Mouse (Mus musculus) forebrain, embryonic 15.5 days (tissue): Measurements from ENCODE around the gene Rpl9-ps1. TPM values are rescaled to one million over a fixed set of nuclear protein-coding genes. Genes with fewer than 3 reads are reported as not detected.

Experiments
- ATAC-seq: fragments of 200-750 bp; cut with Nextera tagmentation; replicated peaks from 2 replicates; pipeline ENCODE4 v1.8.0; 2017; ENCODE audit warnings: mild to moderate bottlenecking, moderate TSS enrichment, moderate library complexity
- H3K27ac ChIP-seq: fragments of 300-500 bp; sonication (generic); replicated peaks from 2 replicates; pipeline ENCODE4 v1.5.1; 2015; ENCODE audit warnings: mild to moderate bottlenecking, inconsistent platforms
- H3K27me3 ChIP-seq: fragments of 300-500 bp; sonication (generic); 2 replicates; pipeline ENCODE4 v1.6.1; 2015; ENCODE audit warnings: inconsistent platforms
- H3K36me3 ChIP-seq: fragments of 300-500 bp; sonication (generic); 2 replicates; pipeline ENCODE4 v1.6.1; 2015; ENCODE audit warnings: mild to moderate bottlenecking, inconsistent platforms
- H3K4me1 ChIP-seq: fragments of 300-500 bp; sonication (generic); 2 replicates; pipeline ENCODE4 v1.6.1; 2015; ENCODE audit warnings: inconsistent platforms
- H3K4me2 ChIP-seq: fragments of 300-500 bp; sonication (generic); replicated peaks from 2 replicates; pipeline ENCODE4 v1.6.1; 2015; ENCODE audit warnings: mild to moderate bottlenecking, inconsistent platforms
- H3K4me3 ChIP-seq: fragments of 300-500 bp; sonication (generic); 2 replicates; pipeline ENCODE4 v1.5.1; 2015; ENCODE audit warnings: mild to moderate bottlenecking, inconsistent platforms
- H3K9ac ChIP-seq: fragments of 300-500 bp; sonication (generic); replicated peaks from 2 replicates; pipeline ENCODE4 v1.6.1; 2015; ENCODE audit warnings: mild to moderate bottlenecking, inconsistent platforms
- H3K9me3 ChIP-seq: fragments of 300-500 bp; sonication (generic); 2 replicates; pipeline ENCODE4 v1.6.1; 2016; ENCODE audit warnings: inconsistent platforms
- WGBS: fragments of 180-500 bp; shearing (Covaris S2); methylation state at CpG from one replicate; pipeline ENCODE4 v1.1.7; 2015; ENCODE audit warnings: mixed read lengths; 5-methylcytosine and 5-hydroxymethylcytosine counted together
- polyA plus RNA-seq: library from polyadenylated mRNA; unstranded; fragments of >200 nt; fragmentation: Nextera tagmentation; extraction: Ambion mirVana; gene quantifications from 2 replicates; pipeline ENCODE4 v1.2.1, GENCODE M21; 2015

Gene Rpl9-ps1
- polyA plus RNA-seq, 1 experiment from 2014 or later, result not detected

DNA sequence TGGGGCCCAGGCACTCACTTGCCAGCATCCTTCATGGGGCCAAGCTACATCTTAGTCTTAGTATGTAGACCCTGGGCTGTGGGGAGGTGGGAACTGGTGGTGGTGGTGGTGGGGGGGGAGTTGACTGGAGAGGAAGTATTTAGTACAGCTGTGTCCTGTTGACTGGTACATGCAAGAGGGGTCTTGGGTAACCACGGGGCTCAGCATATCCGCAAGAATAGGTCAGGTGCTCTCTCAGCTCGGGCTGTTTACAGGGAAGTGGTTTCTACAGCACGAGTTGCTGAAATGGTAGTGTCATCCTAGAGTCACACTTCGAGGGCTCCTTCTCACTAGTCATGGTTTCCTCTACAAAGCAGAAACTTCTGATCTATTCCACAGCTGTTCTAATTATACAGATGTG is 5.3 kb downstream of the Rpl9-ps1 start:
- Histone ChIP-seq H3K4me1 (no peaks in the 10 kb centered on the region), H3K27ac (no peak overlapping the region), H3K9ac (no peak overlapping the region), H3K4me2 (no peak overlapping the region), H3K4me3 (no peak overlapping the region), H3K27me3 (no peaks in the 10 kb centered on the region), H3K36me3 (no peaks in the 10 kb centered on the region), H3K9me3 (no peaks in the 10 kb centered on the region)
- ATAC-seq, result no peak
- WGBS, result 92% methylated on average over 5 of the region's 5 CpGs

DNA sequence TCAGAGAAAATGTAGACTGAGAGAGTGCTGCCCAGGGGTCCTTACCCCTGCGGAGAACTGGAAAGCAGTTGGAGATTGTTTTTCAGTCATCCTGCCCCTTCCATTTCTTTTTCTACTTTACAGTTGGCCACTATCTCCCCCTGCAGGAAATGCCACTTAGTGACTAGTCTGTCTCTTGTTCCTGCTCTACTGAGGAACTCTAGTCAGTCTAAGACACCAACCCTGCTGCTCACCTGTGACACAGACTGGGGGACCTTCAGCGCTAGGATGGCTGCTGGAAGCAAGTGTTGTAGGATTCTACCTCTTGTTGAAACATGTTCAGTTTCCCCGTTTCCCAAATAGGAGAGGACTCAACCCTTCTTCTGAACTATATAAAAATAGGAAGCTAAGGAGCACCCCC is 5.9 kb downstream of the Rpl9-ps1 start:
- Histone ChIP-seq H3K9ac (no peak overlapping the region), H3K4me1 (no peaks in the 10 kb centered on the region), H3K36me3 (no peaks in the 10 kb centered on the region), H3K4me3 (no peak overlapping the region), H3K27me3 (no peaks in the 10 kb centered on the region), H3K9me3 (no peaks in the 10 kb centered on the region), H3K27ac (no peak overlapping the region), H3K4me2 (no peak overlapping the region)
- ATAC-seq, result no peak
- WGBS, result 69% methylated on average over 3 of the region's 3 CpGs

DNA sequence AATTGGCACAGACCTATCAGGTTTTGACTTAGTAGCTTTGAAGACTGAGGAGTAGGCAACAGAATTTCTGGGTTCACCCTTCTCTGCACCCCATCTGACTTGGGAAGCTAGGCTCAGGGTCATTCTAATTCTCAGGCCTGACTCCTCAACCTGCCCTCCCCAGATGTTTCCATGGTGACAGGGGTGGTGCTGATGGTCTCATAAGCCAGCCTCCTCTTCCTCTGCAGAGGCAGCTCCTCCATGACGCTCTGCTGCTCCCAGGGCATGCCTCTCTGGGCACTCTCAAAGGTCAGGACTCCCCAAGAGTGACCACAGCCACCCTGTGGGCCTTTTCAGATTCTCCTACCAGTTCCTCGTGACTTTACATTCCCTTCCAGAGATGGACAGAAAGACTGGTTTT is 6.5 kb downstream of the Rpl9-ps1 start:
- no peak overlapping the region for H3K27ac ChIP-seq
- H3K36me3 ChIP-seq, result no peaks in the 10 kb centered on the region
- H3K9ac ChIP-seq, result no peak overlapping the region
- H3K4me2 ChIP-seq, result no peak overlapping the region
- no peak for ATAC-seq
- 53% methylated on average over 2 of the region's 2 CpGs for WGBS
- no peak overlapping the region for H3K4me3 ChIP-seq
- H3K4me1 ChIP-seq, result no peaks in the 10 kb centered on the region; the same call in 1 of the 2 replicates
- no peaks in the 10 kb centered on the region for H3K27me3 ChIP-seq
- no peaks in the 10 kb centered on the region for H3K9me3 ChIP-seq

DNA sequence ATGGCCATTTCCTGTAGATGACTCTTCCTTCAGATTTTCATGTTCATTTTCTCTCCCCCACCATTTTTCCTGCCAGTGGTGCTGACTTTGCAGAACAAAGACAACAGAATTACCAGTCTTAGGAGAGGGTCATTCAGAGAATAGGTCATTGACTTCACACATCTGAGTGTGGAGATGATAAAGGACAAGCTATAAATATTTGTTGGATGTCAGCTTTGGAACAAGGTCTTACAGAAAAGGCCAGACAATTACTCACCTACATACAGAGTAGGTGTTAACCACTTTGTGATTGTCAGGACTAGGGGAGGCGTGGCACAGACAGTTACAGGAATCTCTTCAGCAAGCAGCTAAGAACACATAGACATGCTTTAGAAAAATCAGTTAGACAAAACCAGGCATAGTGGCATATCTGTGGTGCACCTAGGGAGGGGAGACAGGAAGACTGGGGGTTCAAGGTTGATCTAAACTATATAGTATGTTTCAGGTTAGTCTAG is 8.6 kb downstream of the Rpl9-ps1 start:
- WGBS, result 79% methylated on average over 1 of the region's 1 CpGs
- no peaks in the 10 kb centered on the region; the same call in 1 of the 2 replicates for H3K4me1 ChIP-seq
- no peaks in the 10 kb centered on the region for H3K36me3 ChIP-seq
- no peak overlapping the region for H3K27ac ChIP-seq
- no peak overlapping the region for H3K9ac ChIP-seq
- no peak for ATAC-seq
- no peaks in the 10 kb centered on the region for H3K9me3 ChIP-seq
- no peaks in the 10 kb centered on the region for H3K27me3 ChIP-seq
- no peak overlapping the region for H3K4me3 ChIP-seq
- no peak overlapping the region for H3K4me2 ChIP-seq

DNA sequence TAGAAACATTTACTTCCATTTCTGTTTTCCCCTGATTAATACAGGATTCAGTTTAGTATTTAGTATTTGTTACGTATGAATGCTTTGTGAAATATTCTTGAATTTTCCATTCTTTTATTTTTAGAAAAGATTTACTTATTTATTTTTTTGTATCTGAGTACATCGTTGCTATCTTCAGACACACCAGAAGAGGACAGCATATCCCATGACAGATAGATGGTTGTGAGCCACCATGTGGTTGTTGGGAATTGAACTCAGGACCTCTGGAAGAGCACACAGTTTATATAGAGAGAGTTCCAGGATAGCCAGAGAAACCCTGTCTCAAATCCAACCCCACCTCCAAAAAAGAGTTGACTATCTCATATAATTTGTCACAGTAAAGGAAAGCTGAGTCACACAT is 10.5 kb downstream of the Rpl9-ps1 start:
- no peak overlapping the region for H3K27ac ChIP-seq
- 86% methylated on average over 2 of the region's 2 CpGs for WGBS
- H3K4me2 ChIP-seq, result no peak overlapping the region

DNA sequence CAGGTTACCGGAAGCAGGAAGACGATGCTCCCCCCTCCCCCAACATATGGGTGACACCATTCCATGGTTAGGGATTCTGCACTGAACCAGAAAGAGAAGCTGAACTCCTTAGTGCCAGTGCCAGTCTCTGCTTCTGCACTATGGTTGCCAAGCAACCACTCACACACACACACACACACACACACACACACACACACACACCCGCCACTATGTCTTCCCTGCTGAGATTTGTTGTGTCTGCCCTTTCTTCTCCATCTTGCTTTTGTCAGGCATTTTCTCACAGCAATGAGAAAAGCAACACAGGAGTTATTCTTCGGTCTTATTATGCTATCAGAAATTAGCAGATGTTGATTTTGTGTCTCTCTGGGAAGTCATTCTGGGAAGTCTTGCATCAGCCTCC is 11.0 kb downstream of the Rpl9-ps1 start:
- Histone ChIP-seq H3K36me3 (no peaks in the 10 kb centered on the region), H3K9me3 (no peaks in the 10 kb centered on the region), H3K27ac (no peak overlapping the region), H3K9ac (no peak overlapping the region), H3K4me3 (no peak overlapping the region), H3K4me1 (no peaks in the 10 kb centered on the region; the same call in 1 of the 2 replicates), H3K27me3 (no peaks in the 10 kb centered on the region), H3K4me2 (no peak overlapping the region)
- WGBS, result 37% methylated on average over 4 of the region's 4 CpGs
- no peak; the same call in 1 of the 2 replicates for ATAC-seq

More for the DNA sequence above, 10.5 kb downstream of the Rpl9-ps1 start:
- Histone ChIP-seq H3K4me1 (no peaks in the 10 kb centered on the region; the same call in 1 of the 2 replicates), H3K9me3 (no peaks in the 10 kb centered on the region), H3K27me3 (no peaks in the 10 kb centered on the region), H3K9ac (no peak overlapping the region), H3K4me3 (no peak overlapping the region), H3K36me3 (no peaks in the 10 kb centered on the region)
- ATAC-seq, result no peak

DNA sequence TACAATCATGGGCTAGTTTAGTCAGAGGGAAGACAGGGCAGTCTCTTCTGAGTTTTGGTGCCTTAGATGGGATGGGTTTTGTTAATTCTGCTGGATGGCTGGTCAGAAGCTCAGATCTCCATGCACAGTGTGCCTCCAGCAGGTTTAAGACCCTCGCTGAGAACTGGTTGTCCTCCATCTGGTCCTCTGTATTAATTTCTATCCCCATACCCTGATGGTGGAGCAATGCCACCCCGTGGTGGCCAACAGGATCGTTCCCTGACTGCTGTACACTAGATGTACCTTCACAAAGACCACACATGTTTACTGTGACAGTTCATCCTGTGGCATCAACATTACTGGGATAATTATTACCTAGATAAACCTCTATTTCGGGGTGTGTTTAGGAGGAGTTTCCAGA is 12.7 kb downstream of the Rpl9-ps1 start:
- ATAC-seq, result no peak
- no peaks in the 10 kb centered on the region; the same call in 1 of the 2 replicates for H3K4me1 ChIP-seq
- WGBS, result 73% methylated on average over 4 of the region's 4 CpGs
- no peaks in the 10 kb centered on the region for H3K36me3 ChIP-seq
- no peak overlapping the region for H3K4me2 ChIP-seq
- no peak overlapping the region for H3K27ac ChIP-seq
- no peaks in the 10 kb centered on the region for H3K9me3 ChIP-seq
- no peak overlapping the region for H3K4me3 ChIP-seq
- no peak overlapping the region for H3K9ac ChIP-seq
- no peaks in the 10 kb centered on the region for H3K27me3 ChIP-seq

DNA sequence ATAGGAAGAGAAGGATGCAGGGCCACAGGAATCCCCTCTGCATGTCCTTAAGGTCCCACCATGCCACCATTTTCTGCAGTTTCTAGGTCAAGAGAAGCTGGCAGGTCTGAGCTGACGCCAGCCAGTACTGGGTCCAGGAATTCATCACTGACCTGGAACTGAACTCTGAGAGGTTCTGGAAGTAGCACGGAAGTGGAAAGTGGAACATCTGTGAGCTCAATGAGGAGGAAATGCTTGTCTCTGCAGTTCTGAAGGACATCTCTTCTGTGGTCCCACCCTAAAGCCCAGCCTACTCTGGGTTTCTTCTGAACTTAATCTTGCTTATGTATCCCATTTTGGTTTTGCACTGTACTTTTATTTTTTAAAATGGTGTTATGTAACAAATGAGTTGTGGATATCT is 14.4 kb downstream of the Rpl9-ps1 start:
- H3K4me2 ChIP-seq, result no peak overlapping the region
- H3K4me3 ChIP-seq, result no peak overlapping the region
- ATAC-seq, result no peak
- no peaks in the 10 kb centered on the region for H3K27me3 ChIP-seq
- H3K36me3 ChIP-seq, result no peaks in the 10 kb centered on the region
- 84% methylated on average over 2 of the region's 2 CpGs for WGBS
- no peak overlapping the region for H3K27ac ChIP-seq
- no peaks in the 10 kb centered on the region; the same call in 1 of the 2 replicates for H3K4me1 ChIP-seq
- H3K9me3 ChIP-seq, result no peaks in the 10 kb centered on the region
- no peak overlapping the region for H3K9ac ChIP-seq

DNA sequence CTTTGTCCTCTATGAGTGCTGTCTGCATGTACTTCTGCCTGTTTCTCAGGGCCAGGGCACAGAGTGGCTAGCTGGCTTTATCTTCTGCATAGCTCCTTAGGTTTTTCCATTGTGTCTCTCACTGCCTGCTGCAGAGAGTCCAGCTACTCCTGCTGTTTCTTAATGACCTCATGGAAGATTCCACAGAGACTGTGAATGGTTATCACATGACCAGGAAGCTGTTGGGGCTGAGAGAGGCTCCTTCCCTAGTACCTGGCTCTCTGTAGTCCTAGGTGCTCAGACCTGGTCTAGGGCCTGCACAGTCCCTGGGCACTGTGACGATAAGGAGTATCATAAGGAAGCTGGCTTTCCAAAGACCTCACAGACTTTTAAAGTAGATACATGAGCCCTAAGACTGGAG is 14.8 kb downstream of the Rpl9-ps1 start:
- Histone ChIP-seq H3K9me3 (no peaks in the 10 kb centered on the region), H3K9ac (no peak overlapping the region), H3K4me2 (no peak overlapping the region), H3K4me3 (no peak overlapping the region), H3K27me3 (no peaks in the 10 kb centered on the region), H3K27ac (no peak overlapping the region), H3K36me3 (no peaks in the 10 kb centered on the region), H3K4me1 (no peaks in the 10 kb centered on the region; the same call in 1 of the 2 replicates)
- no peak for ATAC-seq
- 95% methylated on average over 1 of the region's 1 CpGs for WGBS

DNA sequence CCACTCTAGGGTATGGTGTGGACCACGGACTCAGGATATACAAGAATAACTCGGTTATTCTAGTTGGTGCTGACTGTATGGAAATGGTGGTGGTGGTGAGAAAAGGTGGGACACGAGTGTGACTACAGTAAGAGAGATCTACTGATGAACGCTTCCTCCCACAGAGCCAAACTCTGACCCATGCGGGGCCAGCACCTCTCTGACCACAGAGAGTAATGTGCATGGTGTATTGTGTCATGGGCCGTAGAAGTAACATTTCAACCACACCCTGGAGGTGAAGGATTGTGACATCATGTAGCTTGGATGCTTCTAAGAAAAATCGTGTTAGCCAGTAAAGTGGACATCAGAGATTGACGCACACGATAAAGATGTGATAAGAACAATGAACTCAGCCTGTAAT is 16.6 kb downstream of the Rpl9-ps1 start:
- 95% methylated on average over 9 of the region's 9 CpGs for WGBS
- Histone ChIP-seq H3K9ac (no peak overlapping the region), H3K4me2 (no peak overlapping the region), H3K27ac (no peak overlapping the region), H3K4me3 (no peak overlapping the region), H3K9me3 (no peaks in the 10 kb centered on the region), H3K4me1 (no peaks in the 10 kb centered on the region), H3K27me3 (no peaks in the 10 kb centered on the region), H3K36me3 (no peaks in the 10 kb centered on the region)
- ATAC-seq, result no peak

DNA sequence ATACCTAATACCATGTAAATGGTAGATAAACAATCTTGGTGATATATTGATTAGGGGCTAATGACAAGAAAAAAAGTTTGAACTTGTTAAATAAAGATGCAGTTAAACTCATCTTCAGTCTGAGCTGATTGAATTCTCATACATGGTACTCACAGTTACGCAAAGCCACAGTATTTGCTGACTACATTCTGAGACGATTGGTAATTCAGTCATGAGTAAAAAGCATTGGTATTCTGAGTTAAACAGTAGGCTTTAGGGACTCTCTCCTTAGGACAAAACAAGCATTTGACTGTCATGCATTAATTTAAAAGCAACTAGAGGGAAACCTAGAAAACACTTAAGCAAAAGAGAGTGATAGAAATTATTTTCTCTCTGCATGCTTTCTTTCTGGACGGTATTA is 21.8 kb downstream of the Rpl9-ps1 start:
- Histone ChIP-seq H3K4me2 (no peak overlapping the region), H3K4me3 (no peak overlapping the region), H3K27me3 (no peaks in the 10 kb centered on the region), H3K9me3 (no peaks in the 10 kb centered on the region), H3K4me1 (no peaks in the 10 kb centered on the region), H3K27ac (no peak overlapping the region), H3K9ac (no peak overlapping the region), H3K36me3 (no peaks in the 10 kb centered on the region)
- no peak for ATAC-seq
- 92% methylated on average over 3 of the region's 3 CpGs for WGBS

DNA sequence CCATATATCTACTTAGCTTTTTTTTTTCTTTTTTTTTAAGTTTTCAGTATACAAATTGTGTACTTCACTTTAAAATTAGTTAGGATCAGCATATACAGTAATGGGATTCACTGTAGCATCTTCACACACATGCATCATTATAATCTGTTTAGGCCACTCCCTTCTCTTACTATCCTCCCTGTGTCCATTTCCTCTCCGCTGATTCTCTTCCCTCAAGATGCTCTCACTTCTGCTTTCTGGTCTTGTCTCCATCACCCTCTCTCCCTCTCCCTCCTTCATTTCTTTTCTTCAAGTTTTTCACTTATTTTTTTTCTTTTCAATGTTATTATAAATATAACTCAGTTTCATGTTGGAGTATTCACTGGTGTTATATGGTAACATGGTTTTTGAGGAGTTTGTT is 26.4 kb downstream of the Rpl9-ps1 start:
- Histone ChIP-seq H3K9ac (no peak overlapping the region), H3K9me3 (no peaks in the 10 kb centered on the region), H3K4me2 (no peak overlapping the region), H3K27ac (no peak overlapping the region), H3K4me1 (no peaks in the 10 kb centered on the region), H3K27me3 (no peaks in the 10 kb centered on the region), H3K36me3 (no peaks in the 10 kb centered on the region), H3K4me3 (no peak overlapping the region)
- no peak for ATAC-seq
- 94% methylated on average over 1 of the region's 1 CpGs for WGBS

DNA sequence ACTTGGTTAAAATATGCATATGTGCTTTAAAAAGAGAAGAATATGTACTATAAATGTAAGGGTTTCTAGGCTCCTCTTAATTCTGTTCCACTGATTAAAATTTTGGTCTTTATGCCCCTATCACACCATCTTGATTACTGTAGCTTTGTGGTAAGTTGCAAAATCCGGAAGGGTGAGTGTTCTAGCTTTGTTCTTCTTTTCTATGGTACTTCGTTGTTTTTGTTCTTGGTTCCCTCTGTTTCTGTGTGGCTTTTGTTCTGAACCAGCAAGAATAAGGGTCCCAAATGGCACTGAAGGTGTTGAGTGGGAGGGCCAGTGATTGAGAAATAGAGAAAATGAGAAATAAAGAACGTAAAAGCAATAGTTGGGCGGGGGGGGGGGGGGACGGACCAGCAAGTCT is 27.2 kb downstream of the Rpl9-ps1 start:
- 49% methylated on average over 5 of the region's 5 CpGs for WGBS
- no peak overlapping the region for H3K4me3 ChIP-seq
- ATAC-seq, result no peak
- no peak overlapping the region for H3K27ac ChIP-seq
- H3K4me1 ChIP-seq, result no peaks in the 10 kb centered on the region
- H3K4me2 ChIP-seq, result no peak overlapping the region
- H3K36me3 ChIP-seq, result no peaks in the 10 kb centered on the region
- no peaks in the 10 kb centered on the region for H3K9me3 ChIP-seq
- no peak overlapping the region for H3K9ac ChIP-seq
- no peaks in the 10 kb centered on the region for H3K27me3 ChIP-seq
